Mouse (Mus musculus) forebrain, embryonic 15.5 days (tissue): ENCODE data around the gene Ankrd9. TPM values are rescaled to one million over a fixed set of nuclear protein-coding genes. Genes with fewer than 3 reads are reported as not detected.

Source experiments
- polyA plus RNA-seq: library from polyadenylated mRNA; unstranded; fragments of >200 nt; fragmentation: Nextera tagmentation; extraction: Ambion mirVana; gene quantifications from 2 replicates; pipeline ENCODE4 v1.2.1, GENCODE M21; 2015

Ankrd9 gene
- polyA plus RNA-seq, 1 experiment from 2014 or later, result 5.0 TPM

Other genes with a start within 250 kb of the Ankrd9 start
- 31.5 and 33.5 TPM in 2 replicates for gene Wdr20, start 241.1 kb downstream of the Ankrd9 start, polyA plus RNA-seq
- gene Mok, start 138.1 kb downstream of the Ankrd9 start, polyA plus RNA-seq, result 11.8 and 13.8 TPM in 2 replicates
- gene Zfp839, start 128.8 kb downstream of the Ankrd9 start, polyA plus RNA-seq, result 3.6 and 4.0 TPM in 2 replicates
- gene Cinp, start 89.9 kb downstream of the Ankrd9 start, polyA plus RNA-seq, result 81.8 and 82.8 TPM in 2 replicates
- 7.2 and 7.5 TPM in 2 replicates for gene Tecpr2, start 89.8 kb downstream of the Ankrd9 start, polyA plus RNA-seq
- gene Rcor1, start 60.3 kb upstream of the Ankrd9 start, polyA plus RNA-seq, result 8.1 and 8.4 TPM in 2 replicates
- 14.7 and 17.3 TPM in 2 replicates for gene Traf3, start 187.3 kb upstream of the Ankrd9 start, polyA plus RNA-seq
- gene 4930595D18Rik, start 205.5 kb upstream of the Ankrd9 start, polyA plus RNA-seq, result not detected in 2 replicates